Mouse (Mus musculus): ENCODE data around the gene Cphx2.
"Not testable (repeated sequence)": the region's sequence is repeated elsewhere in the genome, so short reads cannot be mapped to it uniquely, and the experiment has no call there.

Gene Cphx2

GRCm38 (mm10) chr14:26081216-26081615 is at the start of gene Cphx2:
Cphx2 (plus strand) TSS chr14:26081516.
- DNase-seq (ENCODE audit: low spot score in 2 of 2), result not testable (repeated sequence)

- not testable (repeated sequence) for DNase-seq (ENCODE audit: low spot score in 2 of 2)
These were observed 47.0 kb upstream of the Cphx2 start for GRCm38 (mm10) chr14:26034364-26034763.

GRCm38 (mm10) chr14:26035439-26035838 is 45.9 kb upstream of the Cphx2 start:
- not testable (repeated sequence) for DNase-seq (ENCODE audit: low spot score in 2 of 2)

DNA sequence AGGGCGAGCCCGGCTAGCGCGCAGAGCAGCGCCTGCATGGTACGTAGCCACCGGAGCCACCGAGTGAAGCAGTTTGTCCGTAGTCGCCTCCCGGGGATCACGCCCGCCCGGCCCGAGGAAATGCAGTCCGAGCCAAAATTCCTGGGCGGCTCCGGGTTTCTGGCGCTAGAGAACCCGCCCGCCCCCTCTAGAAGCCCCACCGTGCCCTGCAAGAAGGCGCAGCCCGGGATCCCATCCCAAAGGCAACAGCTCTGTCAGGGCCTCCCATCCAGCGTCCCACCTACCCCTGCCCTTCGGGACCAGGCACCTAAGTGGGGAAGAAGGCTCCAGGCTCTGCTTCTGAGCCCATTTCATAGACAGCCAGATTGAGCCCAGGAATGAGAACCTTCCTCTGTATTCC is 38.7 kb upstream of the Cphx2 start, which contains the start of gene Gm9780:
TSS of gene Gm9780 (minus strand) at position 101 of the 400 bp plus-strand sequence.
- DNase-seq (ENCODE audit: low spot score in 2 of 2), result not testable (repeated sequence)

- not testable (repeated sequence) for DNase-seq (ENCODE audit: low spot score in 2 of 2)
These were observed 36.3 kb upstream of the Cphx2 start for GRCm38 (mm10) chr14:26045007-26045406.

GRCm38 (mm10) chr14:26047026-26047425 is 34.3 kb upstream of the Cphx2 start:
- DNase-seq (ENCODE audit: low spot score in 2 of 2), result not testable (repeated sequence)

DNA sequence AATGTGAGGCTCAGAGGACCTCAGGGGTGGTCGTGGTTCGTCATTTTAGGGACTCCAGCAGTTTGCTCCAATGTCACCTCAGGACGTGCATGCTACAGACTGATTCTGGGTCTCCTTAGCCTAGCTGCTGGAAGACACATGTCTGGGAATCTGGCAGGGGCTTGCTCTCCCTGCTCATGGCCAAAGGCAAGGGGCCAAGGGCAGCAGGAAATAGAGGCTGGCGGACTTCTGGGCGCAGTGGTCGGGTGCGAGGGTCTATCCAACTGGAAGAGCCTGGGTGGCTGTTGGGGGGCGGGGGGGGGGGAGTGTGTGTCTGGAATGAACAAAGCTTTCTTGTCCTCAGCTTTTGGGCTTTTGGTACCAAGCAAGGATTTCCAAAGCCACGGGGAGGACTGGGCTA is 32.5 kb upstream of the Cphx2 start:
- not testable (repeated sequence) for DNase-seq (ENCODE audit: low spot score in 2 of 2)

DNA sequence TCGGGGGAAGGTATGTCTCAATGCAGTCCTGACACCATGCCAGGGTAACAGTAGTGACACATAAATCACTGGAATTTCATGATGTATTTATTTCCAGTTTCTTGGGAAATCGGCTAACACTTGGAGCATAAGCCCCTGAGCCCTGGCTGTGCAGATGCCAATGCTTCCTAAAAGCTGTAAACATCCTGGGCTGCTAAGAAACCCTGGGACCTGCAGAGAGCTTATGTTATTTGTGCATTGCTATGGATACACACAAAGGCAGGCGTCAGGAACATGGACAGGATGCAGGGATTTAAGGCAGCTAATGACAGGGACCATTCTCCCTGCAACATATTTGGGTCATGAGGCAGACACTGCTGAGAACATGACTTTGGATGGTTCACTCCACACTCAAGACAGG is 23.1 kb upstream of the Cphx2 start:
- not testable (repeated sequence) for DNase-seq (ENCODE audit: low spot score in 2 of 2)

DNA sequence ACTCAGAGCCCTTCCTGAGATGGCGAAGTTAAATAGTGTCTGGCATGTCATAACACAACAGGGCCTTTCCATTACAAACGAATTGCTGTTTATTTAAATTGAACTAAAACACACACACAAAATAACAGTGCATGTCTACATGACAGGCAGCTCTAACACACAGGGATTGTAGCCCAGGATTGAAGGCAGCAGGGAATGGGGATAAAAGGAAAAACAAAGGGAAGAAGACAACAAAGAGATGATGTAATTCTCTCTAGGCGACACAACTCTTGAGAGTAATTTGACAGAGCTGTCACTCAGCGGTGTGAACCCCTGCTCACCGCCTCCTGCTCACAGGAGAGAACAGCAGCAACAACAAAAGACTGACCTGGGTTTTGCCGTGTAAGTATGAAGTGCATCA is 22.0 kb upstream of the Cphx2 start:
- DNase-seq (ENCODE audit: low spot score in 2 of 2), result not testable (repeated sequence)

GRCm38 (mm10) chr14:26066574-26067324 is 14.6 kb upstream of the Cphx2 start:
- DNase-seq (ENCODE audit: low spot score in 2 of 2), result not testable (repeated sequence)

GRCm38 (mm10) chr14:26067325-26067633 is 14.0 kb upstream of the Cphx2 start, which contains the start of gene Tmem254c:
Tmem254c (minus strand) TSS chr14:26067355.
- DNase-seq (ENCODE audit: low spot score in 2 of 2), result not testable (repeated sequence)

GRCm38 (mm10) chr14:26076620-26077390 is 4.5 kb upstream of the Cphx2 start:
- DNase-seq (ENCODE audit: low spot score in 2 of 2), result not testable (repeated sequence)

DNA sequence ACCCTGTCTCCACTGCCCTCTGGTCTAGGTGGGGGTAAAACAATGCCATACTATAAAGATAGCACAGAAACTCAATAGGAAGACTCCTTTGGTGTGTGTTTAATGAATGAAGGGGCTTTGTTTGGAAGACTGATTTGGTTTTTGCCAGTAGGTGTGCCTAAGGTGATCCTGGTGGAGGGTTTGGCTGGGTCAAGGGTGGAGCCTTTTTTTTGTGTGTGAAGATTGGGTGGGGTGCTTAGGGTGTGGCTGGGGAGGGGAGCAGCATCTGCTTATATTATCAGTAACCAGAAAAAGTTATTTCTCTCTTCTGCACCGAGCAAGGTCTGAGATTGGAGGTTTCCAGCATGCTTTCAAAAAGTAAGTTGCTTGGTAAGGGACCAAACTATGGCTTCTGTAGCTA is 681 bp downstream of the Cphx2 start, which contains the start of gene Cphx3:
TSS of gene Cphx3 (plus strand) at position 301 of the 400 bp plus-strand sequence.
- DNase-seq (ENCODE audit: low spot score in 2 of 2), result not testable (repeated sequence)

GRCm38 (mm10) chr14:26097622-26098021 is 16.3 kb downstream of the Cphx2 start:
- not testable (repeated sequence) for DNase-seq (ENCODE audit: low spot score in 2 of 2)

DNA sequence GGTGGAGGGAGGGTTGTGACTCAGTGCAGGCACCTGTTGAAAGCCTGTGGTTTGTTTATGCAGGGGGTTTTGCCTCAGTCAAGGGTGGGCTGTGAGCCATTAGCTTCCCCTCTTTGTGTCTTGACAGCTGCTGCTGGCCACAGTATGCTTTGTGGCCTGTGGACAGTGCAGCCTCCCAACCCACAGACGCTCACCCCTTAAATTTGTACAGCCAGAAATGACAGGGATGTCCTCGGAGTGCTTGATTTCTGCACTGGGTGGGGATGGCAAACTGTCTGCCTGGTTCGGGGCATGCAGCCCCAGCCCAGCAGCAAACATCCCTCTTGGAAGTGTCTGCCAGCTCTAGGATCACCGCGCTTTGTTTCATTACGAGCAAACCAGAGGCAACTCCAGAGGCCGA is 36.8 kb downstream of the Cphx2 start, which contains the start of gene Duxbl2:
TSS of gene Duxbl2 (plus strand) at position 200 of the 400 bp plus-strand sequence.
- DNase-seq (ENCODE audit: low spot score in 2 of 2), result not testable (repeated sequence)

GRCm38 (mm10) chr14:26118550-26119000 is 37.3 kb downstream of the Cphx2 start:
- DNase-seq (ENCODE audit: low spot score in 2 of 2), result not testable (repeated sequence)

GRCm38 (mm10) chr14:26119095-26119494 is 37.8 kb downstream of the Cphx2 start:
- not testable (repeated sequence) for DNase-seq (ENCODE audit: low spot score in 2 of 2)
